Mouse (Mus musculus): ENCODE measurements around the gene Fez1.

Gene Fez1

GRCm38 (mm10) chr9:36895009-36895693, 73.5 kb downstream of the Fez1 start:
- DNase-seq: peak in 1 of 2 experiments; percentile 41

- no peak for DNase-seq
Observed at GRCm38 (mm10) chr9:36898560-36898959, 76.9 kb downstream of the Fez1 start.

- DNase-seq: no peak
Observed at GRCm38 (mm10) chr9:36900464-36900863, 78.8 kb downstream of the Fez1 start.

- no peak for DNase-seq
Observed at GRCm38 (mm10) chr9:36905452-36905851, 83.8 kb downstream of the Fez1 start.

GRCm38 (mm10) chr9:36916362-36916761, 94.7 kb downstream of the Fez1 start:
- DNase-seq: peak; percentile 35 to 70

- DNase-seq: no peak
Observed at GRCm38 (mm10) chr9:36916915-36917314, 95.3 kb downstream of the Fez1 start.

- DNase-seq: no peak
Observed at GRCm38 (mm10) chr9:36918582-36918981, 96.9 kb downstream of the Fez1 start.

GRCm38 (mm10) chr9:36919472-36919871, 97.8 kb downstream of the Fez1 start:
- no peak for DNase-seq

GRCm38 (mm10) chr9:36921718-36922415, 100.2 kb downstream of the Fez1 start:
- no peak for DNase-seq

- no peak for DNase-seq
Observed at GRCm38 (mm10) chr9:36923753-36924152, 102.1 kb downstream of the Fez1 start.
